Mouse (Mus musculus): ENCODE measurements around the gene Cpm. TPM values are rescaled to one million over a fixed set of nuclear protein-coding genes. Genes with fewer than 3 reads are reported as not detected.
"Not testable (repeated sequence)": the region's sequence is repeated elsewhere in the genome, so short reads cannot be mapped to it uniquely, and the experiment has no call there.

Cpm gene
- polyA plus RNA-seq, 1 experiment from 2014 or later, result 2.4 TPM

DNA sequence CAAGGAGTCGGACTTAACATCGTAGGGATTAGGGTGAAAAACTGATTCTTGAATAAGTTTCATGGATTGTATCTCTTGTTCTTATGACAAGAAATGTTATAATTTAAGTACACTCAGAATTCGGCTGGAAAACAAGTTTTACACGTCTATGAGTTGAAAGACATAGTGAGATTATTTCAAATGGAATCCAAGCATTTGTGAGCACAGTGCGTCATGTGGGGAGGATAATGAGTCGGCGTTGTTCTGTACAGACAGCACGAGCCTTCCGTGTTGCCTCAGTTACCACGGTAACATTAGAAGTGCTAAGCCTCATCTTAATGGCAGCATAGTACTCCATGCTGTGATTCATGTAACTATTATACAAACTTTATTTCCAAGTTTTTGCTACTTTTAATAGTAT lies 42.0 kb upstream of the Cpm start:
- H3K4me3 ChIP-seq, result no peak overlapping the region
- no peak overlapping the region for H3K9ac ChIP-seq
- H3K27me3 ChIP-seq, result no peaks in the 10 kb centered on the region
- H3K36me3 ChIP-seq, result no peaks in the 10 kb centered on the region
- WGBS, result 82% methylated on average over 10 of the region's 10 CpGs
- H3K4me2 ChIP-seq, result no peak overlapping the region
- H3K27ac ChIP-seq, result no peak overlapping the region
- no peak for ATAC-seq (replicated peaks; ENCODE audit: insufficient number of reproducible peaks, insufficient read depth, low FRiP score, low read depth)
- no peaks in the 10 kb centered on the region for H3K4me1 ChIP-seq (replicated peaks)
- H3K9me3 ChIP-seq (replicated peaks), result no peaks in the 10 kb centered on the region

GRCm38 (mm10) chr10:117588416-117589143 lies 40.7 kb upstream of the Cpm start:
- H3K27me3 ChIP-seq; H3K4me1 ChIP-seq (replicated peaks); H3K4me3 ChIP-seq; H3K36me3 ChIP-seq; H3K27ac ChIP-seq; H3K4me2 ChIP-seq; H3K9me3 ChIP-seq (replicated peaks); ATAC-seq (replicated peaks; ENCODE audit: insufficient number of reproducible peaks, insufficient read depth, low FRiP score, low read depth); H3K9ac ChIP-seq: not testable (repeated sequence)
- WGBS, result 77% methylated on average over 11 of the region's 11 CpGs

DNA sequence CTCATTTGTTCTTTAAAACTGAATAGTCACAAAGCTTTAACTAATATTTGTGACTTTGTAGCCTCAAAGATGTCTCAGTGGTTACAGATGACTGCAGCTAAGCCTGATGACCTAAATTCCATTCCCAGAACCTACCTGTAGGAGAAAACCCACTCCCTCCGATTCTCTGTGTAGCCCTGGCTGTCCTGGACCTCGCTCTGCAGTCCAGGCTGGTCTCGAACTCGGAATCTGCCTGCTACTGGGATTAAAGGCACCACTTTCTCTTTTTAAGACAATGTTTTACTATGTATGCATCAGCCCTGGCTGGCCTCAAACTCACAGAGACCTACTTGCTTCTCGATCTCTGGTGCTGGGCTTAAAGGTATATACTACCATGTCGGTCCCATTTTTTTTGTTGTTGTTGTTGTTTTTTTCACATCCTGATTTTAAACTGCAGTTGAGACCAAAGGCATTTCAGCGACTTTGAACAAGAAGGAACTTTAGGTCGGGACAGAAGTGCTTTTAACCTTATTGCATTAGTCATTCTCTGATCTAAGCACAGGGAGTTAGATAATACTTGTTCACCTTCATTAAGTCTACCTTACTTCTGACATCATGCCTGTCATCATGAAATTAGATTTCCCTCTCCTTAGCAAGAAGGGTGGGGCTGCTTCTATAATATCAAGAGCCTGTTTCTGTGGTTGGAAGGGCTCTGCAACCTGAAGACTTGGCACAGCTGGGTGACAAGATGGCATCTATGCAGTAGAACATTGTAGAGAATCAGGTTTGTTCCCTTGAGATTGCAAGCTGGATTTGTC lies 40.0 kb upstream of the Cpm start:
- Histone ChIP-seq H3K36me3 (no peaks in the 10 kb centered on the region), H3K4me3 (no peak overlapping the region), H3K4me2 (no peak overlapping the region), H3K9me3 (replicated peaks) (no peaks in the 10 kb centered on the region), H3K4me1 (replicated peaks) (no peaks in the 10 kb centered on the region), H3K27ac (no peak overlapping the region), H3K9ac (no peak overlapping the region), H3K27me3 (no peaks in the 10 kb centered on the region)
- WGBS, result 82% methylated on average over 8 of the region's 8 CpGs
- no peak for ATAC-seq (replicated peaks; ENCODE audit: insufficient number of reproducible peaks, insufficient read depth, low FRiP score, low read depth)

DNA sequence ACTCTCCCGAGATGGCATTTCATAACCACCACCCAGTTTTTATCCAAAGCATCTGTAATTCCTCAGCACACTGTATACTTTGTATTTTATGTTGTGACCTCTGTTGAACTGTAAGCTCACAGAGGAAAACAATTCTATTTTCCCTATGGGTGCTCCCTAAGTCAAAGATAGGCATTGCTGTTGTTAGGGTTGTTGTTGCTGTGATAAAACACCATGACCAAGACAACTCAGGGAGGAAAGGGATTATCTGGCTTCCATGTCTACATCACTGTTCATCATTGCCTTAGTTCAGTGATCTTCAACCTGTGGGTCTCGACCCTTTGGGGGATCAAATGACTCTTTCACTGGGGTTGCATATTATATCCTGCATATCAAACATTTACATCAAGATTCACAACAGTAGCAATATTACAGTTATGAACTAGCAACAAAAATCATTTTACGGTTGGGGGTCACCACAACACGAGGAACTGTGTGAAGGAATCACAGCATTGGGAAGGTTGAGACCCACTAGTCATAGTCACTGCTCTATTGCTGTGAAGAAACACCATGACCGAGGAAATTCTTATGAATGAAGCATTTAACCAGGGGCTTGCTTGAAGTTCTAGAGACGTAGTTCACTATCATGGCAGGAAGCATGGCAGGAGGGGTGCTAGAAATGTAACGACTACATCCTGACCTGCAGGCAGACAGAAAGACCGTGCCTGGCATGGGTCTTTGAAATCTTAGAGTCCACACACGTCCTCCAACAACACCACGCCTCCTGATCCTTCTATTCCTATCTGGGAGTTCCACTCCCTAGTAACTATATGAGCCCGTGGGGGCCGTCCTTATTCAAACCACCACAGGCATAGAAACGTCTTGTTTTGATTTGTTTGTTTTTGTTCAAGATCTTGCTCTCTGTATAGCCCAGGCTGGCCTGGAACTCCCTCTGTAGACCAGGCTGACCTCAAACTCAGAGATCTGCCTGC lies 38.7 kb upstream of the Cpm start:
- Histone ChIP-seq H3K4me2 (no peak overlapping the region), H3K9me3 (replicated peaks) (no peaks in the 10 kb centered on the region), H3K27me3 (no peaks in the 10 kb centered on the region), H3K9ac (no peak overlapping the region), H3K27ac (no peak overlapping the region), H3K4me1 (replicated peaks) (0 out of 2 replicates have a peak, but pooled peaks cover 1% of the 10 kb centered on the region), H3K36me3 (no peaks in the 10 kb centered on the region), H3K4me3 (no peak overlapping the region)
- WGBS, result 70% methylated on average over 13 of the region's 13 CpGs
- no peak for ATAC-seq (replicated peaks; ENCODE audit: insufficient number of reproducible peaks, insufficient read depth, low FRiP score, low read depth)

DNA sequence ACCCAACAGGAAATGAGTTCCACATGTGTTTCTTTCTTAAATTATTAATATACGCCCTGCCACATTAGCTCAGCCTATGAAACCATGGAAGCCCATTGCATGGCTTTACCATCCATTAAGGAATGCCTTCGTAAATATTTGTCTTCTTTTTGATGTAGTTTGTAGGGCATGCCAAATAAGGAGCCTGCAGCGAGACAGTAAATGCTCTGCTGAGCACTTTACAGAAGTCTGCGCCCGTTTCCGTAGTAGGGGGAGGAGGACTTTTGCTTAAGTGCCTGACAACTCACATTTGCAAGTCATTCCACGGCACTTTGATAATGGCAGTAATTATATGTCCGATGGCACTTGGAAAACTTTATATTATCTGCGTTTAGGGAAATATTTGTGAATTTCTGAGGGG lies 37.5 kb upstream of the Cpm start:
- Histone ChIP-seq H3K4me3 (no peak overlapping the region), H3K27me3 (no peaks in the 10 kb centered on the region), H3K9me3 (replicated peaks) (no peaks in the 10 kb centered on the region), H3K4me1 (replicated peaks) (0 out of 2 replicates have a peak, but pooled peaks cover 2% of the 10 kb centered on the region), H3K27ac (no peak overlapping the region), H3K36me3 (no peaks in the 10 kb centered on the region), H3K9ac (no peak overlapping the region), H3K4me2 (no peak overlapping the region)
- WGBS, result 58% methylated on average over 9 of the region's 9 CpGs
- no peak for ATAC-seq (replicated peaks; ENCODE audit: insufficient number of reproducible peaks, insufficient read depth, low FRiP score, low read depth)

GRCm38 (mm10) chr10:117592306-117593040 lies 36.8 kb upstream of the Cpm start:
- Histone ChIP-seq H3K4me1 (replicated peaks) (0 out of 2 replicates have a peak, but pooled peaks cover 2% of the 10 kb centered on the region), H3K27ac (no peak overlapping the region), H3K9ac (no peak overlapping the region), H3K4me3 (no peak overlapping the region), H3K9me3 (replicated peaks) (no peaks in the 10 kb centered on the region), H3K27me3 (no peaks in the 10 kb centered on the region), H3K36me3 (no peaks in the 10 kb centered on the region), H3K4me2 (no peak overlapping the region)
- no peak for ATAC-seq (replicated peaks; ENCODE audit: insufficient number of reproducible peaks, insufficient read depth, low FRiP score, low read depth)
- 71% methylated on average over 7 of the region's 7 CpGs for WGBS

- 85% methylated on average over 4 of the region's 5 CpGs for WGBS
- Histone ChIP-seq H3K4me3 (no peak overlapping the region), H3K9me3 (replicated peaks) (no peaks in the 10 kb centered on the region), H3K9ac (no peak overlapping the region), H3K4me2 (no peak overlapping the region), H3K4me1 (replicated peaks) (0 out of 2 replicates have a peak, but pooled peaks cover 2% of the 10 kb centered on the region), H3K27ac (no peak overlapping the region), H3K27me3 (no peaks in the 10 kb centered on the region), H3K36me3 (no peaks in the 10 kb centered on the region)
- no peak for ATAC-seq (replicated peaks; ENCODE audit: insufficient number of reproducible peaks, insufficient read depth, low FRiP score, low read depth)
These were observed 36.2 kb upstream of the Cpm start for GRCm38 (mm10) chr10:117593041-117593570.

DNA sequence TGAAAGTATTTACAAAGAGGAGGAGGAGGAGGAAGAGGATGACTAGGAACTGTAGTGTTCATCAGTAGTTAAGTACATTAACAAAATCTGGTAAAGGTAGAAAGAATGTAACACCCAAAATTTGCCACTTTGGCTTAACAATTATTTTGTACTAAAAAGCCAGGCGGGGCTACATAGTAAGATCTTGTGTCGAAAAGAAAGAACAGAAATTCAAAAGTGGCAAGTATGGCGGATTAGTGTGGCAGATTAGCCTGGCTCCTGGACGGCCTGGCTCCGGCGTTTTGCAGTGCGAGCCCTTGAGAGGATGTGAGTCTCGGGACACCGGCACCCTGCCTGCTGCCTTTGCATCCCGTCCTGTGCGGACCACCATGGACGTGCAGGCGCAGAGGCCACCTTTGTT lies 35.4 kb upstream of the Cpm start:
- 86% methylated on average over 13 of the region's 13 CpGs for WGBS
- no peak overlapping the region for H3K27ac ChIP-seq
- no peaks in the 10 kb centered on the region for H3K36me3 ChIP-seq
- ATAC-seq (replicated peaks; ENCODE audit: insufficient number of reproducible peaks, insufficient read depth, low FRiP score, low read depth), result no peak
- H3K9me3 ChIP-seq (replicated peaks), result no peaks in the 10 kb centered on the region
- no peak overlapping the region for H3K4me3 ChIP-seq
- no peak overlapping the region for H3K4me2 ChIP-seq
- no peak overlapping the region for H3K9ac ChIP-seq
- H3K27me3 ChIP-seq, result no peaks in the 10 kb centered on the region
- H3K4me1 ChIP-seq (replicated peaks), result 0 out of 2 replicates have a peak, but pooled peaks cover 2% of the 10 kb centered on the region

GRCm38 (mm10) chr10:117594291-117594850 lies 34.9 kb upstream of the Cpm start:
- WGBS, result 83% methylated on average over 17 of the region's 17 CpGs

DNA sequence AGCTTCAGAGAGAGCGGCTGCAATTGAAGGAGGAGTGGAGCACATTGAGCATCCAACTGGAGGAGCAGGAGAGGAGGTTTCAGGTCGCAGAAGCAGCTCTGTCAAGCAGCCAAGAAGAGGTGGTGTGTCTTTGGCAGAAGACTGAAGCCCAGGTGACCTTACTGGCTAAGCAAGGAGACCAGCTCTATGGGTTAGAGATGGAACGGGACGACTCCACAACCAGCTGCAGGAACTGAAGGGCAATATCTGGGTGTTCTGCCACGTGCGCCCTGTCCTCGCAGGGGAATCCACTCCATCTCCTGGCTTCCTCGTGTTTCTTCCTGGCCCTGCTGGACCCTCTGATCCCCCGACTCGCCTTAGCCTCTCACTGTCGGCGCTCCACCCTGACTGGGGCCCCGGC lies 34.4 kb upstream of the Cpm start:
- WGBS, result 90% methylated on average over 9 of the region's 13 CpGs
- no peak overlapping the region for H3K4me3 ChIP-seq
- ATAC-seq (replicated peaks; ENCODE audit: insufficient number of reproducible peaks, insufficient read depth, low FRiP score, low read depth), result no peak
- H3K27ac ChIP-seq, result no peak overlapping the region
- H3K9ac ChIP-seq, result no peak overlapping the region
- no peaks in the 10 kb centered on the region for H3K27me3 ChIP-seq
- H3K4me1 ChIP-seq (replicated peaks), result 0 out of 2 replicates have a peak, but pooled peaks cover 2% of the 10 kb centered on the region
- no peak overlapping the region for H3K4me2 ChIP-seq
- H3K36me3 ChIP-seq, result no peaks in the 10 kb centered on the region
- H3K9me3 ChIP-seq (replicated peaks), result no peaks in the 10 kb centered on the region

More at GRCm38 (mm10) chr10:117594291-117594850, 34.9 kb upstream of the Cpm start:
- no peaks in the 10 kb centered on the region for H3K36me3 ChIP-seq
- ATAC-seq (replicated peaks; ENCODE audit: insufficient number of reproducible peaks, insufficient read depth, low FRiP score, low read depth), result no peak
- no peak overlapping the region for H3K4me3 ChIP-seq
- H3K27me3 ChIP-seq, result no peaks in the 10 kb centered on the region
- no peak overlapping the region for H3K9ac ChIP-seq
- H3K4me1 ChIP-seq (replicated peaks), result 0 out of 2 replicates have a peak, but pooled peaks cover 2% of the 10 kb centered on the region
- H3K9me3 ChIP-seq (replicated peaks), result no peaks in the 10 kb centered on the region
- H3K27ac ChIP-seq, result no peak overlapping the region
- no peak overlapping the region for H3K4me2 ChIP-seq
